Mouse (Mus musculus): ENCODE measurements around the gene Svs4.
"Not testable (repeated sequence)": the region's sequence is repeated elsewhere in the genome, so short reads cannot be mapped to it uniquely, and the experiment has no call there.

Svs4 gene

GRCm38 (mm10) chr2:164278359-164278758, at the start of gene Svs4:
Svs4 (minus strand) TSS chr2:164278459.
- no peak for DNase-seq (ENCODE audit: low spot score in 2 of 2)

GRCm38 (mm10) chr2:164320983-164321382, 42.7 kb upstream of the Svs4 start:
- DNase-seq (ENCODE audit: low spot score in 2 of 2): no peak

GRCm38 (mm10) chr2:164316451-164316850, 38.2 kb upstream of the Svs4 start, which contains the start of gene Svs6:
Svs6 (plus strand) TSS chr2:164316751.
- not testable (repeated sequence) for DNase-seq (ENCODE audit: low spot score in 2 of 2)

DNA sequence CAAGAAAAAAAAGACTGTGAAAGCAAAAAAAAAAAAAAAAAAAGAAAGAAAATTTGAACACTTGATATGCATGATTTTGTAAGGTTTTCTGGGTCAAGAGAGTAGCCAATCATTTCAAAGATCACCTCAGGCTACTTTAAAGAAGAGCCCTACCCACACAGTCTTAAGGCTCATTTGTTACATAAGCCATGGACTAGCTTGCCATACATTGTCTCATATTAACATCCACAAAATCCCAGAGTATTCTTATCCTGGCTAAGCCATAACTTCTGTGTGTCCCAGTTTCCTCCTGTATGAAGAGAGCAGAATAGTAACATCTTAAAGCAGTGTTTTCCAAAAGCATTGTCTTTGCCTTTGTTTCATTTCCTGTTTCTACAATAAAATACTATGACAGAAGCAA, 37.2 kb upstream of the Svs4 start:
- DNase-seq (ENCODE audit: low spot score in 2 of 2): not testable (repeated sequence)

DNA sequence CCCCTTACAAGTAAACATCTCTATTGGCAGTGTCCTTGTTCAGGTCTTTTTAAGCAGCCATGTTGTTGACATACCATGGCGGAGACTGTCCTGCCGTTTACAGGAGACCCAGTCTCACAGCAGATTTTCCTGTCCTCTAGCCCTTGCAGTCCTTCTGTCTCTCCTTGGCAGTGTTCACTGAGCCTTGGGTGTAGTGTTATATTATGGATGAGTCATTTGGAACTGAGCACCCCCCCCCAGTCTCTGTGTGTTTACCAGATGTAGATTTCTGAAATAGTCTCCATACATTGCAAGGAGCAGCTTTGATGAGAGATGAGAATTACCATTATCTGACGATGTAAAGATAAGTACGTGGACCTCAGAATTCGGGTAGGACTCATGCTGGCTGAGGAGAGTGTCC, 34.3 kb upstream of the Svs4 start:
- DNase-seq (ENCODE audit: low spot score in 2 of 2): peak; percentile 9 to 13

DNA sequence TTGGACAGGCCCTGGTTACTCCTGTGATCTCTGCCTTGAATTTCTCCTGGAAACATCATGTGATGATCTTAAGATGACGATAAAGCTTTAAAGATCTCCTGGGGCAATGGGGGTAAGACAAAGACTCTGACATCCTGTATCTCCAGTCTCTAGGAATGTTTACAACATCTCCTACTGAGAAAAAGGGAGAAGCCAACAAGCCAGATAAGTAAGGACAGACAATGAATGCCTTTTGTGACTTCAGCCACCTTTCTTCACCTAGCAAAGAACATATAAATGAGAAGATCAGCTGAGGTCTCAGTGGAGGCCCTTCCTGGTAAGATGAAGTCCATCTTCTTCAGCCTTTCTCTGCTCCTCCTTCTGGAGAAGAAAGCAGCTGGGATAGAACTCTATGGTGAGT, 10.7 kb upstream of the Svs4 start, which contains the start of gene Svs3a:
Gene Svs3a, plus strand, starts transcription at position 301 of the 400 bp plus-strand sequence.
- DNase-seq (ENCODE audit: low spot score in 2 of 2): not testable (repeated sequence)

DNA sequence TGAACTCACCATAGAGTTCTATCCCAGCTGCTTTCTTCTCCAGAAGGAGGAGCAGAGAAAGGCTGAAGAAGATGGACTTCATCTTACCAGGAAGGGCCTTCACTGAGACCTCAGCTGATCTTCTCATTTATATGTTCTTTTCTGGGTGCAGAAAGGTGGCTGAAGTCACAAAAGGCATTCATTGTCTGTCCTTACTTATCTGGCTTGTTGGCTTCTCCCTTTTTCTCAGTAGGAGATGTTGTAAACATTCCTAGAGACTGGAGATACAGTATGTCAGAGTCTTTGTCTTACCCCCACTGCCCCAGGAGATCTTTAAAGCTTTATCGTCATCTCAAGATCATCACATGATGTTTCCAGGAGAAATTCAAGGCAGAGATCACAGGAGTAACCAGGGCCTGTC, 21.7 kb downstream of the Svs4 start, which contains the start of gene Svs3b:
Gene Svs3b, minus strand, starts transcription at position 101 of the 400 bp plus-strand sequence.
- DNase-seq (ENCODE audit: low spot score in 2 of 2): not testable (repeated sequence)

DNA sequence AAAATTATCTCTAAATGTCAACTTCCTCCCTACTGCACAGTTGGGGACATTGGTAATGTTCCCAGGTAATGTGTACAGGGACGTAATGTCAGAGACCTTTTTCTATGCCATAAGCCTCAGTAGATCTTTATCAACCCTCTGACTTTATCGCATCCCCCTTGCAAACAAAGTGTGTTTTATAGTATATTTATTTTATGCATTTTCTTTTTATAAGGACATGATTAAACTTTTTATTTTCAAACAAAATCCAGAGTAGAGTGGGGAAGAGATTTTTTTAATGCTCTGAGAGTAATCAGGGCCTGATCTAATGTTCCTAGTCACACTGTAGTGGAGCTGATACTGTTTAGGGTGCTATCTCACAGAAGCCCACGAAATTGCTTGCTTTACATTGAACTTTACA, 39.9 kb downstream of the Svs4 start, which contains the start of gene Svs2:
Gene Svs2, minus strand, starts transcription at position 101 of the 400 bp plus-strand sequence.
- no peak for DNase-seq (ENCODE audit: low spot score in 2 of 2)

DNA sequence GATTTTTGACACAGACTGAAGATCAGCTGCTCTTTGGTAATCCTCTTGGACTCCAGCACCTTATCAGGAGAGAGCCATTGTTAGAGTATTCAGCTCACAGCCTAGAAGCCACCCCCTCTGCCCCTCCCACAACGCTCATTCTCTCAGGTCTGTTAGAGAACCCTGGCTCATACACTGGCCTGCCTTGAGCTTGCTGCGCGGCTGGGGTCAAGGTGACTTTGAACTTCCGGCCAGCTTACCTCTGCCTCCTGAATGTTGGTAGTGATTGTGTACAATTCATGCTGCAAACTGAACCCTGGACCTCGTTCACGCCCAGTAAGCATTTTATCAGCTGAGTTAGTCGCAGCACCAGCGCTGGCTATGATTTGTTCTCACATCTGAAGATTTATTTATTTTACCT, 45.6 kb downstream of the Svs4 start:
- DNase-seq (ENCODE audit: low spot score in 2 of 2): no peak

- DNase-seq (ENCODE audit: low spot score in 2 of 2): no peak
These were observed 49.7 kb downstream of the Svs4 start for GRCm38 (mm10) chr2:164228361-164229070.

Measured in right cerebral cortex, adult 2 months (tissue).